Mouse (Mus musculus) hindbrain, embryonic 11.5 days (tissue): ENCODE data around the gene Ss18l1. TPM values are rescaled to one million over a fixed set of nuclear protein-coding genes. Genes with fewer than 3 reads are reported as not detected.

Source experiments
- ATAC-seq: fragments of 200-750 bp; cut with Nextera tagmentation; 2 replicates; pipeline ENCODE4 v1.8.0; 2017; ENCODE audit warnings: mild to moderate bottlenecking, moderate TSS enrichment, moderate library complexity; ENCODE audit not compliant: low FRiP score
- DNase-seq: peaks from one replicate; pipeline ENCODE4 v3.0.0-alpha.2; 2015; ENCODE audit warnings: low spot score
- H3K27ac ChIP-seq: fragments of 300-500 bp; sonication (generic); 2 replicates; pipeline ENCODE4 v1.5.1; 2014; ENCODE audit warnings: mild to moderate bottlenecking, low read depth, low read length
- H3K27me3 ChIP-seq: fragments of 300-500 bp; sonication (generic); 2 replicates; pipeline ENCODE4 v1.6.1; 2014; ENCODE audit warnings: mild to moderate bottlenecking, low read length, moderate library complexity, mixed read lengths; ENCODE audit not compliant: control insufficient read depth, insufficient read depth
- H3K36me3 ChIP-seq: fragments of 300-500 bp; sonication (generic); 2 replicates; pipeline ENCODE4 v1.6.1; 2014; ENCODE audit warnings: mild to moderate bottlenecking, low read length, moderate library complexity, mixed read lengths; ENCODE audit not compliant: control insufficient read depth, insufficient read depth
- H3K4me1 ChIP-seq: fragments of 300-500 bp; sonication (generic); replicated peaks from 2 replicates; pipeline ENCODE4 v1.6.1; 2014; ENCODE audit warnings: low read length, mixed read lengths; ENCODE audit not compliant: control insufficient read depth, insufficient read depth
- H3K4me2 ChIP-seq: fragments of 300-500 bp; sonication (generic); replicated peaks from 2 replicates; pipeline ENCODE4 v1.6.1; 2014; ENCODE audit warnings: mild to moderate bottlenecking, low read depth, low read length
- H3K4me3 ChIP-seq: fragments of 300-500 bp; sonication (generic); 2 replicates; pipeline ENCODE4 v1.5.1; 2014; ENCODE audit warnings: low read depth, low read length
- H3K9ac ChIP-seq: fragments of 300-500 bp; sonication (generic); 2 replicates; pipeline ENCODE4 v1.6.1; 2014; ENCODE audit warnings: low read depth, low read length
- H3K9me3 ChIP-seq: fragments of 300-500 bp; sonication (generic); 2 replicates; pipeline ENCODE4 v1.6.1; 2016; ENCODE audit warnings: low read length; ENCODE audit not compliant: control insufficient read depth
- WGBS: fragments of 180-500 bp; shearing (Covaris S2); extraction: QIAGEN DNeasy Blood & Tissue Kit; methylation state at CpG from one replicate; pipeline ENCODE4 v1.1.7; 2014; 5-methylcytosine and 5-hydroxymethylcytosine counted together
- polyA plus RNA-seq: library from polyadenylated mRNA; unstranded; fragments of >200 nt; fragmentation: Nextera tagmentation; extraction: Ambion mirVana; gene quantifications from 2 replicates; pipeline ENCODE4 v1.2.1, GENCODE M21; 2014

Ss18l1 gene
- polyA plus RNA-seq = 18.5 and 19.9 TPM in 2 replicates

GRCm38 (mm10) chr2:180042256-180042857, at the start of gene Ss18l1, which contains the start of gene Psma7:
Gene Ss18l1 (plus strand): TSS chr2:180042509.
Gene Psma7 (minus strand): TSS chr2:180042433.
- Histone ChIP-seq H3K27me3 (no peaks in the 10 kb centered on the region), H3K4me3 (peak within 1 kb of the TSS; percentile 96), H3K9me3 (no peaks in the 10 kb centered on the region), H3K9ac (peak within 1 kb of the TSS; percentile 96), H3K4me2 (peak within 1 kb of the TSS; percentile 77), H3K36me3 (peaks cover 11% of the 10 kb centered on the region), H3K27ac (peak within 1 kb of the TSS; percentile 96), H3K4me1 (peaks cover 16% of the 10 kb centered on the region)
- WGBS = under 1% methylated on average over 57 of the region's 78 CpGs
- DNase-seq = peak; percentile 95
- peak; percentile 95 for ATAC-seq

DNA sequence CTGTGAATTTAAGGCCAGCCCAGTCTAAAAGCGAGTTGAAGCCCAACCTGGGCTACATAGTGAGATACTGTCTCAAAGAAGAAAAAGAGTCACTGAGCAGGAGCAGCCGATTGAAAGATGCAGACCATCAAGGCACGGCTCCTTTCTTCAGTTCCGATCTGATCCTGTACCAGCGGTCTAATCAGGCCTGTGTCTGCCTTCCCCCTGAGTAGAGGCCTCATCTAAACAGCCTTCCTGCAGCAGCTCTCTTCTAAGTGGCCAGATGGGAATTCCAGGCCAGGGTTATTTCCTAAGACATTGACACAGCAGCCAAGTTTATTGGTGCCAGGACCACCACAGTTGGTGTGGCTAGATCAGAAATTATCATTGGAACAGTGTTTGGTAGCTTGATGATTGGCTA, 49.2 kb upstream of the Ss18l1 start:
- Histone ChIP-seq H3K9ac (no peak overlapping the region), H3K4me2 (no peak overlapping the region), H3K27me3 (no peaks in the 10 kb centered on the region), H3K36me3 (no peaks in the 10 kb centered on the region), H3K27ac (no peak overlapping the region), H3K9me3 (no peaks in the 10 kb centered on the region), H3K4me1 (no peaks in the 10 kb centered on the region), H3K4me3 (no peak overlapping the region)
- 86% methylated on average over 5 of the region's 5 CpGs for WGBS
- no peak for DNase-seq
- no peak for ATAC-seq

DNA sequence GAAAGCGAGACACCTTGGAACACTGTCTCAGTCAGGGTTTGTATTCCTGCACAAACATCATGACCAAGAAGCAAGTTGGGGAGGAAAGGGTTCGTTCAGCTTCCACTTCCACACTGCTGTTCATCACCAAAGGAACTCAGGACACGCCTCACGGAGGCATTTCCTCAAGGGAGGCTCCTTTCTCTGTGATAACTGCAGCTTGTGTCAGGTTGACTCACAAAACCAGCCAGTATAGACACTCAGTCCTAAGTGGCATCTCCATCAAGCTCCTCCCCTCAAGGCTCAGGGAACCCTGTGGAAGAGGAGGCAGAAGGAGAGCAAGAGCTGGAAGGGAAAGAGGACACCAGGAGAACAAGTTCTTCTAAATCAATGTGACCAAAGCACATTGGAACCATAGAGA, 43.9 kb upstream of the Ss18l1 start:
- ATAC-seq = no peak
- no peak overlapping the region for H3K27ac ChIP-seq
- H3K36me3 ChIP-seq = no peaks in the 10 kb centered on the region
- no peak overlapping the region for H3K9ac ChIP-seq
- no peak for DNase-seq
- H3K4me2 ChIP-seq = no peak overlapping the region
- no peaks in the 10 kb centered on the region for H3K27me3 ChIP-seq
- H3K4me1 ChIP-seq = no peaks in the 10 kb centered on the region
- H3K9me3 ChIP-seq = no peaks in the 10 kb centered on the region
- WGBS = 71% methylated on average over 4 of the region's 4 CpGs
- no peak overlapping the region for H3K4me3 ChIP-seq

GRCm38 (mm10) chr2:180001635-180002034, 40.7 kb upstream of the Ss18l1 start:
- no peak overlapping the region for H3K9ac ChIP-seq
- H3K36me3 ChIP-seq = no peaks in the 10 kb centered on the region
- no peak for ATAC-seq
- H3K4me3 ChIP-seq = no peak overlapping the region
- H3K9me3 ChIP-seq = no peaks in the 10 kb centered on the region
- no peaks in the 10 kb centered on the region for H3K27me3 ChIP-seq
- no peak for DNase-seq
- WGBS = 91% methylated on average over 9 of the region's 9 CpGs
- no peak overlapping the region for H3K27ac ChIP-seq
- no peaks in the 10 kb centered on the region for H3K4me1 ChIP-seq
- H3K4me2 ChIP-seq = no peak overlapping the region

GRCm38 (mm10) chr2:180005656-180006351, 36.5 kb upstream of the Ss18l1 start:
- Histone ChIP-seq H3K27me3 (no peaks in the 10 kb centered on the region), H3K4me2 (no peak overlapping the region), H3K4me1 (no peaks in the 10 kb centered on the region), H3K9ac (no peak overlapping the region), H3K27ac (no peak overlapping the region), H3K9me3 (no peaks in the 10 kb centered on the region), H3K4me3 (no peak overlapping the region), H3K36me3 (no peaks in the 10 kb centered on the region)
- ATAC-seq (no peak), DNase-seq (no peak)
- 63% methylated on average over 5 of the region's 5 CpGs for WGBS

GRCm38 (mm10) chr2:180006352-180007017, 35.8 kb upstream of the Ss18l1 start:
- Histone ChIP-seq H3K27ac (no peak overlapping the region), H3K4me2 (no peak overlapping the region), H3K4me1 (no peaks in the 10 kb centered on the region), H3K27me3 (no peaks in the 10 kb centered on the region), H3K36me3 (no peaks in the 10 kb centered on the region), H3K4me3 (no peak overlapping the region), H3K9me3 (no peaks in the 10 kb centered on the region), H3K9ac (no peak overlapping the region)
- ATAC-seq = no peak
- 61% methylated on average over 8 of the region's 9 CpGs for WGBS
- DNase-seq = no peak

GRCm38 (mm10) chr2:180010686-180011085, 31.6 kb upstream of the Ss18l1 start:
- Histone ChIP-seq H3K4me3 (no peak overlapping the region), H3K27ac (no peak overlapping the region), H3K4me1 (no peaks in the 10 kb centered on the region), H3K9ac (no peak overlapping the region), H3K4me2 (no peak overlapping the region), H3K27me3 (no peaks in the 10 kb centered on the region), H3K9me3 (no peaks in the 10 kb centered on the region), H3K36me3 (no peaks in the 10 kb centered on the region)
- WGBS = 94% methylated on average over 7 of the region's 7 CpGs
- no peak for ATAC-seq
- no peak for DNase-seq

GRCm38 (mm10) chr2:180011370-180011769, 30.9 kb upstream of the Ss18l1 start:
- Histone ChIP-seq H3K9me3 (no peaks in the 10 kb centered on the region), H3K4me2 (no peak overlapping the region), H3K4me3 (no peak overlapping the region), H3K9ac (no peak overlapping the region), H3K36me3 (no peaks in the 10 kb centered on the region), H3K27me3 (no peaks in the 10 kb centered on the region), H3K4me1 (no peaks in the 10 kb centered on the region), H3K27ac (no peak overlapping the region)
- DNase-seq (no peak), ATAC-seq (no peak)
- WGBS = 90% methylated on average over 6 of the region's 6 CpGs
